Mouse (Mus musculus): ENCODE results near the gene Filip1.

Gene Filip1

DNA sequence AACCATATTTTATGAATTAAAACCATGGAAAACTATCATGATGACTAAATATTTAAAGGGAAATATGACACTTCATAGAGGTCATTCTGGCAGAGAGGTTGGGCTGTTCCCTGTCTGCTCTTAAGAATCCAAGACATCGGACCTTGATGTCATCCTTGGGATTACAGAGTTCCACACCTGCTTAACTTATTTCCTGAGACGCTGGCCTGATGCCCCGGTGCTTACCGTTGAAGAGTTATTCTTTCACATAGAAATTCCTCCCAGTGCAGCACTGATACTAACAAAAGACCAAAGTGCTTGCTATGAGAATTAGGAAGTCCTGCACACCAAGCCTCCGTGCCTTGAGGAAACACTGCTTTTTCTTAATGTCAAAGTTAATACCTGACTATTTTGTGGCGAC, 62.6 kb downstream of the Filip1 start:
- DNase-seq (ENCODE audit: low read depth, low spot score): no peak

DNA sequence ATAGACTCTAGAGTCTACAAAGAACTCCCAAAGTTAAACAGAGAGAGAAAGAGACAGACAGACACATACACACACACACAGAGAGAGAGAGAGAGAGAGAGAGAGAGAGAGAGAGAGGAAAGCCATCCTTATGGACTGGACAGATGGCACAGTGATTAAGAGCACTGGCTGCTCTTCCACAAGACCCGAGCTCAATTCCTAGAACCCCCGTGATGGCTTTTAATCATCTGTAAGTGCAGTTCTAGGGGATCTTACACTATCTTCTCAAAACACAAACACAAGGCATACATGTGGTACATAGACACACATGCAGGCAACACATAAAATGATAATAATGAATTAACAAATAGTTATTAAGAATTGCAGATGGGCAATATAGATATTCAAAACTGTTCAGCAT, 64.3 kb downstream of the Filip1 start:
- no peak for DNase-seq (ENCODE audit: low read depth, low spot score)

DNA sequence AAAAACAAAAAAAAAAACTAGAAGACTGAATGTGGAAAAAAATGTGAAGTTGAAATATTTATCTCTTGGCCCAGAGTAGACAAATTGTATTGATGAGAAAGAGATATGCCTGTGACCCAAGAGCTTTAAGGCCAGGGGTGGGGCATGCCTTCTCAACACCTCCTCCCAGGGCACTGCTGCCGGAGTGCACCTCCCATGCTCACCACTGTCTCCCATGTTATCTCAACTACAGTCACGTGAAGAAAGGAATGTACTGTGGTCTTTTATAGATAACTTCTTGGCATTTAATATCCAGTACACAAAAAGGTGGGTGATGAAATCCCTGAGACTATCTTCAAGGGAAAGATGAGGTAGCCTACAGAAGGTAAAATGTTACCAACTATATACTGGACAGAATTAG, 64.7 kb downstream of the Filip1 start:
- no peak for DNase-seq (ENCODE audit: low read depth, low spot score)

DNA sequence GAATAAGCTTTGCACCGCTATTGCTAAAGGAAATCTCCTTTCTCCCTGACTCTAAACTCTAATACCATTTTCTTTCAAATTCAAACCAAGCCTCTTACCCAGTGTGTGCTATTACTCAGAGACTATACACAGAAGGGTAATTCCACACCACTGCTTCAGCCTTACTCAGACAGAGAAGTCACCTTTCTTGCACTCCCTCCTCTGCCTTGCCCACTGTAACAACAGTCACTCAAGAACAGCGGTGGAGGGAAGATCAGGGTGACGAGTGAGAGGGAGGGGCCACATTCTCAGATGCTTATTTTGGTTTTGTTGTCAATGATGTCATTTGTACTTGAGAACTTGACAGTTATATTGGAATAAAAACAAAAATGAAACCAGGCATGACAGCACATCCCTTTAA, 65.2 kb downstream of the Filip1 start:
- DNase-seq (ENCODE audit: low read depth, low spot score): no peak

DNA sequence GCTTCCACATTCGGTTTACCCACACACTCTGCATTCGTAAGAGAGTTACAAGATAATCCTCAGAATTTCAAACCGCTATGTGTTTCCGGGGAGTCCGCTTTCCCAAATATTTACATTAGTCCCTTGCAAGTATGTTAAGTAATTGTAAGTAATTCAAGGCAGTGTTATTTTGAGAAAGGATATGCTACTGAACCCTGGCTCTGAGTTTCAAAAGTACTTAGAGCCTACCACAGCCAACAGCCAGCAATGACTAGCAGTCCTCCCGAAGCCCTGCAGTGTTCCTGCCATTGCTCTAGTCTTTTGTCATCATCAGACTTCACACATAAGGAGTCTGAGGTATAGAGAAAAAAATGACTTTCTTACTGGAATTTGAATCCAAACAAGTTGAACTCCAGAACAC, 67.8 kb downstream of the Filip1 start:
- DNase-seq (ENCODE audit: low read depth, low spot score): no peak

DNA sequence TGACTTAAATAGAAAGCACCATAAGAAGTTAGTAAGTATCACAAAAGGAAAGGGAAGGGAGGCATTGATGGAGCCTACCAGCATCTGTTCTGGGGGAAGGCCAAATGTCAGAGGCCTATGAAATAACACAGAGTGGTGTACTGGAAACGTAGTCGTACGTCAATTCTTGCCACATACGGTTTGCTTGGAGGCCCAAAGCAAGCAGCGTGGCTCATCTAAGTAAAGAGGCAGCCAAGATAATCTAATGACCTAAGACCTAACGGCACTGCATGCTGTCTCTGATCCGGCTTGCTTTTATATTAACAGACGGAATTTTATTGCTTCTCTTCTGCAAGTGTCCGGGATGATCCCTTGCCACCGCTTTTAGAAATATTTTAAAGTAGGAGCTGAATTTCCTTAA, 68.7 kb downstream of the Filip1 start:
- no peak for DNase-seq (ENCODE audit: low read depth, low spot score)

DNA sequence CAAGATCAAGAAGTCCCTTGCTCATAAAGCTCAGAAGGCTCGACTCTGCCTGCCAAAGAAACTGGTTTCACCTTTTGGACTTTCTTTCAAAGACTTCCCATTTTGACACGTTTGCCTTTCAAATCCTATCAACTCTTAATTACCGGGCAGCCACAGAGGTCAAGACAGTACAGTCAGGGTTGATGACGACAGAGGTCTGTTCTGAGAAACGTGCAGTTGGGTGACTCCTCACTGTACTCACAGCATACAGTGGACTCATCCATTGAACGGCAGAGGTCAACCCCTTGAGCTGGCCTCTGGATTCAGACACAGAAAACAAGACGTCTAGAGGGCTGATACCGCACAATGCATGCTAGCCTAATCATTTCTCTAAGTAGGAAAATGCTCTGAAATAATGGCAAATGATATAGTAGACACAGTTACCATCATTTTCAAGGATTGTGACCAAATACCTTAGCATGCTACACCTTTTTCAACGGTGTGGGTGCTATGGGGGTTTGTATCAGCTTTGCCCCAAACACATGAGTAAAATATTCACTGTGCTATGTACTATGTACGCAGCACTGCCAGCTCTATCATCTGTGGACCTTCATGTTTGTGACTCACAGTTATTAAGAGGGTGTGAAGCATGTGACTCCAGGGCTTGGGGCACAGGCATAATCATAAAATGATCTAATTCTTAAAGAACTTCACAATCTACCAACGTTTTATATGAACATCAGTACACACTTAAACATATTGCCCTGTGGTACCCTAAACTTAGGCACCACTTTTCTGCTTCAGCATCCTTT, 74.0 kb downstream of the Filip1 start:
- DNase-seq (ENCODE audit: low read depth, low spot score): no peak

DNA sequence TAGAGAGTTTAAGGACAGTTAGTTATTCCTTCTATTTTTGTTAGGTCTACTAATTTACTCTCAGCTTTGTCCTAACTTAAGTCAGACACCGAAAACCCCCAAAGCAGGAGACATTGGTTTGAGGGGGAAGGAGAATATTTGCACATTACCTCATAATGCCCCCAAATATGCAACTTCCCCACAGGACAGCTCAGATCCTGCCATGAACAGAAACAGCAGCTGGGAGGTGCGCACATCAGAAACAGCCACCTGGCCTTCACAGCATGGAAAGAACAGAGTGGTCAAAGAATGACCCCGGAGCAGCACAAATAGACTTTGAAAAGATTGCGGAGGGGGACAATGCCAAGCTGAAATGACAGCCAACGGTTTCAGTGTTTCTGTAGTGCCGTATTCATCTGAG, 75.1 kb downstream of the Filip1 start:
- DNase-seq (ENCODE audit: low read depth, low spot score): no peak

DNA sequence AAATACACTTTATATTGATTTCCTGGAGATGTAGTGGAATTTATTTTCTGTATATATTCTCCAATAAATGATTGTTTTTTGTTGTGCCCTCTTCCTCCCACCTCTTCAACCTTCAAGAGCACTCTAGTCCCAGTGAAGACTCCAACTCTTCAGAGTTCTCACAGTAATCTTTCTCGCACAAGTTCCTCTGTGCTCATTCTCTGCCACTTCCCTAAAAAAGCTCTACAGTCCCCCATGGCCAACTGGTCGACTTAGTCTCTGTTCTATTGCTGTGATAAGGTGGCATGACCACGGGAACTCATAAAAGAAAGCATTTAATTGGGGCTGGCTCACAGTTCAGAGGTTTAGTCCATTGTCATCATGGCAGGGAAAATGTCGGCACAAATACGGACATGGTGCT, 80.1 kb downstream of the Filip1 start:
- no peak for DNase-seq (ENCODE audit: low read depth, low spot score)

DNA sequence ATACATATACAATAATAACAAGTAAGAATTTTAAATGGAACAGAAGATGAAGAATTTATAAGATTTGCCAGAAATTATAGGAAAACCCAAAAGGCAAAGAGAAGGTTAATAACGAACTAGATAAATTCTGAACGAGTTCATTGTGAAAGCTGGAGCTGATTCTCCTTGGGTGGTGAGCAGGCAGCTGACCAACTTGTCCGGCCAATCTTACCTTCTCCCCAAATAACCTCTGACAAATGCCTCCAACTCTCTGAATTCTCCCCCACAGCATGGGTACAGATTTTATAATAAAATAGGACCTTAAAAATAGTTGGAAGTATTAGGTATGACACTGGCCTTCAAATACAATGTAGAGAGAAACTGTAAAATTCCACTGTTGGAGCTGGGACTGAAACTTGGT, 84.6 kb downstream of the Filip1 start:
- no peak for DNase-seq (ENCODE audit: low read depth, low spot score)

DNA sequence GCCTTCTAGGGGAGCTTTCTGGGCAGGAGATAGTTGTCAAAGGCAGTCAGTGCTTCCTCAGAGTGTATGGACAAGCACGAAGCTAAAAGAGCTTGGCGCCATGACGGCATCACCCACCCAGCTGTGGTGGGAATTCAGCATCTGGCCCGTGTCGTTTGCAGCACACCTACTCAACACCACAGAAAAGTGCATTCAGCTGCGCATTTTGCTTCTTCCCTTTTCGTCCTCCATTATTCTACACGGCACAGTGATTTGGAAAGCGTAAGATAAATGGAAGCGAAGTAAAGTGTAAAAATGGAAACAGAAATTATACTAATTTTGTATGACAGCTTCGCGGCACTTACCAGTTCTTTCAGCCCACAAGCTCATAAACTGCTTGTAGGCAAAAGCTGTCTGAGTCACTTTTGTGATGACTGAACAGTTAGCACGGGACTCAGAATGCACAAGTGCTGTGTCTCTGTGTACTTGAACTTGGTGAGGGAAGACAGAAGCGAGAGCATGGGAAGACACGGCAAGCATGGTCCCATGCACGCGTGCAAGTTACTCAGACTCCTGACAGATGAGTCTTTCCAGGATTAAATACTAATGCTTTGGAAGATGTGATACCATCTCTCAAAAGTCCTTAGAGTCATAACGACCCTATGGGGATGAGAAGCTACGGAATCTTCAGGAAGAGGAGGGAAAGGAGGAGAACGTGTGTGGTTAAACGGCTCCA, 85.3 kb downstream of the Filip1 start:
- no peak for DNase-seq (ENCODE audit: low read depth, low spot score)

DNA sequence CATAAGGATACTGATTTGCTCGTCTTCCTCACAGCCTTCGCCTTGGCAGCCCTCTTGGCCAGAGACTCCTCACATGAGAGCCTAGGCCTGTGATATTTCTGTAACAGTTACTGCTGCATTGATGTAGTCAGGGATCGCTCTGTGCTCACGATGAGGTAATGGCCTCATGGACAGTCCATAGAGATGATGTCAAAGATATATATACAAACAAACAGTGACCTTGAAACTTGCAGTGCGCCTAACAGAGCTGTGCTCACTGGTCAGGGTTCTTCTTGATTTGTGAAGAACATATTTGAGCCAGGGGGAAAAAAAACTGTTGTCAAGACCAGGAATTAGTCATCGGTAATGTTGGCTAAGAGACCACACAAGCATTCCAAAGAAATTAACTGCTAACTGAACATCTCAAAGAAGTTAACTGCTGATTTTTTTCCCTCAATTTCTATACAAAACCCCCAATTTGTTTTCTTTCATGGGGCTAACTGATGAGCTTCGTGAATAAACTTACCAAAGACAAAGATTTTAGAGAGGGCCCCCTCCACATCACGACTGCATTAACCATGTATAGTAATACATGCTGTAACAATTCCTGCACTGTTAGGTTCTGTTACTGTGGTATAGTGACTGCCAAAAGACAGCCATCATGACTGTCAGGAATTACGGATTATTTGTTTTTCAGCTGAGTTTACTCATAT, 86.0 kb downstream of the Filip1 start:
- no peak for DNase-seq (ENCODE audit: low read depth, low spot score)

DNA sequence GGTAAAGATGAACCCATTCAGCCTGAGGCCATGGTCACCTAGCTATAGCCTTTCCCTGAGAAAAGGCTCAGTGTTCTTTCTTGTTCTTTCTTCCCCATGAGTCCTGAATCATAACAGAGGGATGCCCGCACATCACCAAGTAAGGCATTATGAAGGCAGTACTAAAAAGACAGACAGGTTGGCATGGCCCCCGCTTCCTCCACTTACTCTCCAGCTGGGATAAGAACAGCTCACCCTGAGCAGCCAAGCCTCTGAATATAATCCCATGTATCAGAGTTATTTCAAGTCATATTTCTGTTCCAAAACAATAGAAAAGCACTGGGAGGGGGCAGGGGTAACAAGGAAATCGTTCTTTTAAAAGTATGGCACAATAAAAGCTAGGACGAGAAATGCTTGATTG, 86.7 kb downstream of the Filip1 start:
- no peak for DNase-seq (ENCODE audit: low read depth, low spot score)

DNA sequence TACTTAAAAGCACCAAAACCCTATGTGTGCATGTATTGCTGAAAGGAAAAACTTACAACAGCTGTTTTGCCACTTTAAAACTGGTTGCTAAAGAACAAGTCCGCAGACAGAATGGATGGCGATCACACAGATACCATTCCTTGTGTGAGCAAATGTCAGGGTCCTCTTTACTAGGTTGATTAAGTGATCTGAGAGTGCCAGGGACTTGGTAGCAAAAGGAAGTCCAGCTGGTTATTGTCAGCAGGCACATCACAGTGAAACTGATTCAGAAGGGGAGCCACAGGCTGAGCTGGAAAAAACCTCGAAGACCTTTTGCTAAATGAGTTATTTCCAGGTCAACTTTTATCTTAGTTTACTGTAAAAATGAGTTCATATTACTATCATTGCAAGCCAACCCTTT, 89.4 kb downstream of the Filip1 start:
- DNase-seq (ENCODE audit: low read depth, low spot score): no peak

DNA sequence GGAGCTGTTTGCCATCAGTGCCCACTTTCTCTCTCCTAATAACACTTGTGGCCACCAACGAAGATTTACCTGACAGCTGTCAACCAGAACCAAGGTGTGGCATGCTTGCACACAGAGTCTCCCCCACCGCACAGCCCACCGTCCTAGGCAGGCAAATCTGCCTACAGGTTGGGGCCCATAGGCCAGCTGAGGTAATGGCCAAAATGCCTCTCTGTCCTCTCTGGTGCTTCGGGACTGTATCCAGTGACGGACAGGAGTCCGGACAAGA, 90.2 kb downstream of the Filip1 start:
- no peak for DNase-seq (ENCODE audit: low read depth, low spot score)

DNA sequence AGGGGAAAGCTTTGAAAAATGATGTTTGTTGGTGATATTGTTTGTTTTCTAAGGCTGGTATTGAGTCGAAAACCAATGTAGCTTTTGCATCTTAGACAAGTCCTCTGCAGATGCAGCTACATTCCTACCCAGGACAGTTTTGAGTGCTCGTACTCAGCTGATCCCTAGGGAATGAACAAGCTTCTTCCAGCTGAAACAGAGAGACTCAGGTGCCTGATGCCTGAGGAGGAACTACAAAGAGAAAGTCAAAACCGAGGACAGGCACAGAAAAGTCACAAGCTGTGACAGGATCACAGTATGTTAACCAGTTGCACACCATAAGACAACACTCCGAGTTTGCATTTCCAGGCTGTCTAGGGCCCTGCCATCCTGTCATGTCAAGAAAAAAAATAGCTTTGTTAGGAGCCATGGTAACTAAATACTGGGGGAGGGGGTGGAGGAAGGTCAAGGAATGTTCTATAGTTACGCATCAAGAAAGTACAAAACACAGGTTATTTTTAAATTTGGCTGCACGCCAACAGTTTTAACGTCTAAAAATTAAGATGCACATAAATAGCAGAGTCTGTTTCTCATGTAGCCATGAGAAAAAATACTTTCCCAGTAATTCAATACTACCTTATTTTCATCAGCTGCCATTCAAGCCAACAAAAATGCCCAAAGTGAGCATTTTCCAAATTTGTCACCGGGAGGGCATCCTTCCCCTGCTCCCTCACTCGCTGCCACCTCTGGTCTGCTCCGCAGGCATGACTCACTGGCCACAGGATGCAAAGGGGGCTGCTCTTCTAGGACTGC, 90.8 kb downstream of the Filip1 start:
- no peak for DNase-seq (ENCODE audit: low read depth, low spot score)

DNA sequence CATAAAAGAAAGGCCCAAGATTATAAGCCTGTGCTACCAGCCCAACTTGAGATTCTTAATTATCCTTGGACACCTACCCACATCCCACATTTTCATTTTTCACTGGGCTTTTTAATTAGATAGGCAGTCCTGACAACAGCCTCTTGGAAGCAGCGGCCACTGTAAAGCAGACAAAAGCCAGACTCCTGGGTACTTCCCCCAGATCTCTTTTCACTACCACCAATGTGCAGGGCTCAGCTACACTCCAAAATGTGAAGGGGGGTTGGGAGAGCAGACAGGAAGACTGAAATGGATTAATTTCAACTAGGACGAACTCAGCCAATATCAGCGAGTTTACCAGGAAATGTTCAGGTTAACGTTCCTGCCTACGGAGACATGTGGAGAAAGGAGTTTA, 92.1 kb downstream of the Filip1 start:
- DNase-seq (ENCODE audit: low read depth, low spot score): no peak

DNA sequence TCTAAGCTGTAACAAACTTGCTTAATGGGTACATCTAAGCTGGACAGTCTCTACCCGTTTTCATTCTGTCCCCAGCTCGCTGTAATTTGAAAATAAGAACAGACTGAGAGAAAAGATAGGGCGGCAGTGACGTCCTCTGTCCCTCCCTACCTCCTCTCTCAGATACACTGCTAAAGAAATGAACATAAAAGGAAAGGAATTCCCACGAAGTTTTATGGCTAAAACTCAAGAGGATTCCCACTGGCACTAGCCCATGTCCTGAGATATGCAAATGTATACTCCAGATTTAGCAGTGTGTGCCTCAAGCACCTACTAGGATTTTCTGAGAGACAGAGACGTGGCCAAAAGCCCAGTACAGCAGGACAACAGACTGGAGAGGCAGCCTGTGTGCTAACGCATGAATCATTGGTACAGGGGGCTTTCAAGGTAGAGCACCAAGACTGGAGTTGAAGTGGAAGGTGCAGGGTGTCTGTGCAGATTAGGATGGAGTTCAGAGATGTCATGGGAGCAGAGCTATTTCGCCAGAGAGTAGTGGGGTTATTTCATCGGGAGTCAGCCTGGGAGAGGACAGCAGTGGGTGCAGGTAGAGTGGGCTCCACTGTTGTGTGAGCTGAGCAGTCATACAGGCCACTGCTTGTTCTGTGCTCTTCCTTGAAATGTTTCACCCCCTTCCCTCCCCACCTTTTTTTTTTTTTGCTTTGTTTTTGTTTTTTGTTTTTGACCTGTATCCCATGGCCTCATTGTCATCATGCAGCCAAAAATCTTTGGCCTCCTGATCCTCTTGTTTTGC, 92.7 kb downstream of the Filip1 start:
- DNase-seq (ENCODE audit: low read depth, low spot score): no peak

DNA sequence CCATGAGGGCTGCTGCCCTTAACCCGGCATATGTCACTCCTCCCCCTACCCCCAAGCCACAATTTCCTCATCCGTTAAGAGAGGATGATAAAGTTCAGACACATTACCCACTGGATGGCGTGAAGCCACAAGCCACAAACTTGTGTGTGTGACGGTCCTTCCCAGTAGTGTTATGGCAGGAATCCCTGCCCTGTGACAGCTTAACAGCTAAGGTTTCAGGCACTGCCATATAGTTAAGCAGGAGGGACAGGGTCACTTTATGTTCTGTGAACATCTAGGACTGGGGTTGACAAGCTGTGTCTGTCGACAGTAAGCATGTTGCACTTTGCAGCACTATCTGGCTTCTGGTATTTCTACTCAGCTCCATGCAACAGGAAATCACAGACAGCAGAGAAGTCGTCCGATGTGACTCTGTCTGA, 93.3 kb downstream of the Filip1 start:
- no peak for DNase-seq (ENCODE audit: low read depth, low spot score)

DNA sequence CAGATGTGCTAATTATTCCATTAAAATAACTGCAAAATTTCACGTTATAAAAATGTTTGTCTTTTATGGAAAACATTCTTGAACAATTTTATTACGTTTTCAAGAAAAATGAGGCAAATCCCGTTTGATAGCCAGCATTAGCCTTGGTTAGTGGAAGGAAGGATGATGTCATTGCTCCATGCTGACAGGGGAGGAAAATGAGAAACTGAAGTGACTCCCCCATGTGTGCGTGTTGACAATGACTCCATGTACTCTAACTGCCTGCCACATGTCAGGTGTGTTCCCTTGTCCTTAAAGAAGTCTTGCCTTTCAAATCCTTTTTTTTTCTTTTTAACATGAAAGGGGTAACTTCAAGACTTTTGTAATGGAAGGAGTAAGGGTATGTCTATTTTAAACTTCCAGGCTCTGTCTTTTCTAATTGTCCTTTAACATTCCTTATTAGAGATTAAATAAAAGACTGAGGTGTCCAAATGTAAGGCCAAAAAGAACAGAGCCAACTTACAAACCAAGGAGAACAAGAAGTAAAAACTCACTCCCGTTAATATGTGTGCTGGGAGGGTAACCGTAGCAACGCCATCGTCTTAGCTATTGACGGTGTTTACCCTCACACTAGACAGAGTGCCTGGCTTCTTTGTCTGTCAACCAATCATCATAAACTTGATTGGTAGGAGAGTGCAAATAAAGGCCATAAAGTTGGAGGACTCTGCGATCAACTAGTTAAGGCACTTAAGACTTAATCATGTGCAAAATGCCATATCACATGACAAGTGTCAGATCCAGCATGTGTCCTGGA, 94.1 kb downstream of the Filip1 start:
- DNase-seq (ENCODE audit: low read depth, low spot score): no peak

DNA sequence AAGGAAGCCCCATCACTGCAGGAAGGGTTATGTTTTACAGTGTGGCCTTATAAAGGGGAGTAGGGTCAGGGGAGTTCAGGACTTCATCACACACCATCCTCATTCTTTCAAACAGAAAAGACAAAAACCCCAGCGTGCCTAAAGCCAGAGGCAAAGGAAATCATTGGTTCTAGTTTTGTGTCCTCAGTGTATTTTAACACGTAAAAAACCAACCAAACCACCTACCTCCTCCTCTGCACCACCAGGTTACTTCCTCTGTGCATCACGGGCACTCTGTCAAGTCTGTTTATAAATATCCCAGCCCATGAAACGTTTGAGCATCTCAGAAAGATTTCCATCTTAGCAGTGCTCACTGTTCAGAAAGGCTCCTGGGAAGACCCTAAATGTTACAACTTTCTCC, 98.4 kb downstream of the Filip1 start:
- no peak for DNase-seq (ENCODE audit: low read depth, low spot score)

All from WW6 (cell line).